Mouse (Mus musculus): ENCODE results near the gene Zfp184. TPM values are rescaled to one million over a fixed set of nuclear protein-coding genes. Genes with fewer than 3 reads are reported as not detected.

Gene Zfp184
- polyA plus RNA-seq, 1 experiment from 2014 or later = 24.8 TPM

- no peak; the same call in 1 of the 2 replicates for ATAC-seq
- no peaks in the 10 kb centered on the region for H3K36me3 ChIP-seq (ENCODE audit: control insufficient read depth, insufficient read depth)
- H3K27me3 ChIP-seq (replicated peaks; ENCODE audit: control insufficient read depth, insufficient read depth, low read length) = peaks cover 41% of the 10 kb centered on the region
- no peak overlapping the region for H3K27ac ChIP-seq (ENCODE audit: low read length)
- under 1% methylated on average over 38 of the region's 38 CpGs for WGBS
- peak overlapping the region; percentile 59 for H3K4me2 ChIP-seq (ENCODE audit: low read length)
- H3K4me3 ChIP-seq (replicated peaks; ENCODE audit: low read length) = peak overlapping the region; percentile 37
- no peaks in the 10 kb centered on the region for H3K9me3 ChIP-seq (ENCODE audit: control insufficient read depth, low read length)
- H3K4me1 ChIP-seq (replicated peaks; ENCODE audit: control insufficient read depth, insufficient read depth, low read length) = peaks cover 12% of the 10 kb centered on the region
- H3K9ac ChIP-seq (replicated peaks; ENCODE audit: low read depth, low read length) = no peak overlapping the region
Observed at GRCm38 (mm10) chr13:21918570-21919419, 26.1 kb upstream of the Zfp184 start.

GRCm38 (mm10) chr13:21919836-21920431, 25.0 kb upstream of the Zfp184 start:
- H3K36me3 ChIP-seq (ENCODE audit: control insufficient read depth, insufficient read depth) = no peaks in the 10 kb centered on the region
- ATAC-seq = no peak
- H3K4me1 ChIP-seq (replicated peaks; ENCODE audit: control insufficient read depth, insufficient read depth, low read length) = peaks cover 12% of the 10 kb centered on the region
- H3K4me2 ChIP-seq (ENCODE audit: low read length) = no peak overlapping the region
- no peaks in the 10 kb centered on the region for H3K9me3 ChIP-seq (ENCODE audit: control insufficient read depth, low read length)
- peaks cover 33% of the 10 kb centered on the region for H3K27me3 ChIP-seq (replicated peaks; ENCODE audit: control insufficient read depth, insufficient read depth, low read length)
- 6% methylated on average over 11 of the region's 11 CpGs for WGBS
- H3K9ac ChIP-seq (replicated peaks; ENCODE audit: low read depth, low read length) = no peak overlapping the region
- no peak overlapping the region for H3K27ac ChIP-seq (ENCODE audit: low read length)
- H3K4me3 ChIP-seq (replicated peaks; ENCODE audit: low read length) = no peak overlapping the region

GRCm38 (mm10) chr13:21920681-21921233, 24.1 kb upstream of the Zfp184 start:
- Histone ChIP-seq H3K27me3 (replicated peaks; ENCODE audit: control insufficient read depth, insufficient read depth, low read length) (peaks cover 28% of the 10 kb centered on the region), H3K4me2 (ENCODE audit: low read length) (no peak overlapping the region), H3K4me3 (replicated peaks; ENCODE audit: low read length) (no peak overlapping the region), H3K27ac (ENCODE audit: low read length) (no peak overlapping the region), H3K9ac (replicated peaks; ENCODE audit: low read depth, low read length) (no peak overlapping the region), H3K4me1 (replicated peaks; ENCODE audit: control insufficient read depth, insufficient read depth, low read length) (peaks cover 12% of the 10 kb centered on the region), H3K36me3 (ENCODE audit: control insufficient read depth, insufficient read depth) (no peaks in the 10 kb centered on the region), H3K9me3 (ENCODE audit: control insufficient read depth, low read length) (no peaks in the 10 kb centered on the region)
- no peak for ATAC-seq
- WGBS = 25% methylated on average over 8 of the region's 8 CpGs

DNA sequence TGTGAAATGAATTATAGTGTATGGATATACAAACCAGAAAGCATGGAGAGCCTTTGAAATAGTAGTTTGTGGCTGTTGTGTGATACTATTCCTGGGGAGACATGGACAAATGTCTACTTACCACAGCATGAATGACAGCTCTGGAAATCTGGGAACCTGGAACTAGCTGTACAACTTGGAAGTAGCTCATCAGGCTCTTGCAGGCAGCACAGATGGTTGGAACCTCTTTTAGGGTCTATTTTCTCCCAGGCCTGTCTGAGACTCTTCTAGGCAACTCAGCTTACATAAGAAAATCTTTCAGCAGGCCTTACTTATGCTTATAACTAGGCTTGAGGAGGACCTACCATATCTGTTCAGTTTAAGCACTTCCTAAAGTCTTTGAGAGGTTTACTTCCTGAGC, 21.5 kb upstream of the Zfp184 start:
- H3K36me3 ChIP-seq (ENCODE audit: control insufficient read depth, insufficient read depth) = no peaks in the 10 kb centered on the region
- H3K27ac ChIP-seq (ENCODE audit: low read length) = no peak overlapping the region
- ATAC-seq = no peak
- no peak overlapping the region for H3K9ac ChIP-seq (replicated peaks; ENCODE audit: low read depth, low read length)
- no peaks in the 10 kb centered on the region for H3K9me3 ChIP-seq (ENCODE audit: control insufficient read depth, low read length)
- no peak overlapping the region for H3K4me3 ChIP-seq (replicated peaks; ENCODE audit: low read length)
- H3K27me3 ChIP-seq (replicated peaks; ENCODE audit: control insufficient read depth, insufficient read depth, low read length) = peaks cover 12% of the 10 kb centered on the region
- no peak overlapping the region for H3K4me2 ChIP-seq (ENCODE audit: low read length)
- peaks cover 7% of the 10 kb centered on the region for H3K4me1 ChIP-seq (replicated peaks; ENCODE audit: control insufficient read depth, insufficient read depth, low read length)

DNA sequence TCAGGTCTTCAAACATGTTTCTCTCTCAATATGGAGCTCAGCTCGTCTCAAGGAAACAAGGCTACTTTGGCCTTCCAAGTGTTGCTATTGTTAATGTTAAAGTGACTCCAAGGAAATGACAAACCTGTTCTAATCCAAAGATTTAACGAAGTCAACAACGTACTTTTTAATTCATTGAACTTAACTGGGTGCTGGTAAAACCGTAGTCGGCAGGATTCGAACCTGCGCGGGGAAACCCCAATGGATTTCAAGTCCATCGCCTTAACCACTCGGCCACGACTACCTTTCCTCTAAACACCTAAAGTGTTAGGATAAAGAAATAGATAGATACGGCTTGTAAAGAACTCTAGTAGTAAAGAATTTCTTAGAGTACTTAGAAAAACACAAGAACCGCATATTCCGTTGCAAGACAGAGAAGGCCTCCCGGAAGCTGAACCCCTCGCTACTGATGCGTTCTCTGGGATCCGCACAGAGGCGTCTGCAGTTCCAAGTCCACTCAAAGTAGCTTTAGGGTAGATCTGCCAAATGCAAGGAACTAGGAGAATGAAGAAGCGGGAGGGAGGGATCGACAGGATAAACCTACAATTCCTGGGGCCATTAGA, 20.1 kb upstream of the Zfp184 start:
- no peak overlapping the region for H3K27ac ChIP-seq (ENCODE audit: low read length)
- no peaks in the 10 kb centered on the region for H3K4me1 ChIP-seq (replicated peaks; ENCODE audit: control insufficient read depth, insufficient read depth, low read length)
- no peaks in the 10 kb centered on the region for H3K9me3 ChIP-seq (ENCODE audit: control insufficient read depth, low read length)
- H3K27me3 ChIP-seq (replicated peaks; ENCODE audit: control insufficient read depth, insufficient read depth, low read length) = peaks cover 9% of the 10 kb centered on the region; the same call in 1 of the 2 replicates
- H3K4me3 ChIP-seq (replicated peaks; ENCODE audit: low read length) = no peak overlapping the region
- 6% methylated on average over 21 of the region's 21 CpGs for WGBS
- no peak overlapping the region for H3K4me2 ChIP-seq (ENCODE audit: low read length)
- H3K9ac ChIP-seq (replicated peaks; ENCODE audit: low read depth, low read length) = no peak overlapping the region
- ATAC-seq = no peak
- no peaks in the 10 kb centered on the region for H3K36me3 ChIP-seq (ENCODE audit: control insufficient read depth, insufficient read depth)

DNA sequence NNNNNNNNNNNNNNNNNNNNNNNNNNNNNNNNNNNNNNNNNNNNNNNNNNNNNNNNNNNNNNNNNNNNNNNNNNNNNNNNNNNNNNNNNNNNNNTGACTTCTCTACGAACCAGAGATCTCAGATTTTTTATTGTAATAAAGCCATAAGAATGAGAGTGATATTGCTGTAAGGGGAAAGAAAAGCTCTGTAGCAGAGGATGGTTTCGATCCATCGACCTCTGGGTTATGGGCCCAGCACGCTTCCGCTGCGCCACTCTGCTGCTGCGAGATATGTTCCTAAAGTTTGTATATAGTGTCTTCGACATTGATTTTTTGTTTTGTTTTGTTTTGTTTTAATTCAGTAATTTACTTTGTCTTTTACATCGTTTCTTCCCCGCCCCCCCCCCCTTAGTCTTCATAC, 13.9 kb upstream of the Zfp184 start:
- Histone ChIP-seq H3K36me3 (ENCODE audit: control insufficient read depth, insufficient read depth) (no peaks in the 10 kb centered on the region), H3K9ac (replicated peaks; ENCODE audit: low read depth, low read length) (no peak overlapping the region), H3K9me3 (ENCODE audit: control insufficient read depth, low read length) (no peaks in the 10 kb centered on the region), H3K4me2 (ENCODE audit: low read length) (no peak overlapping the region), H3K4me1 (replicated peaks; ENCODE audit: control insufficient read depth, insufficient read depth, low read length) (peaks cover 2% of the 10 kb centered on the region; the same call in 1 of the 2 replicates), H3K27ac (ENCODE audit: low read length) (no peak overlapping the region), H3K27me3 (replicated peaks; ENCODE audit: control insufficient read depth, insufficient read depth, low read length) (no peaks in the 10 kb centered on the region), H3K4me3 (replicated peaks; ENCODE audit: low read length) (no peak overlapping the region)
- ATAC-seq = no peak
- WGBS = 17% methylated on average over 10 of the region's 10 CpGs

GRCm38 (mm10) chr13:21931740-21932139, 13.2 kb upstream of the Zfp184 start:
- no peak for ATAC-seq
- H3K27ac ChIP-seq (ENCODE audit: low read length) = no peak overlapping the region
- H3K9me3 ChIP-seq (ENCODE audit: control insufficient read depth, low read length) = no peaks in the 10 kb centered on the region
- no peak overlapping the region for H3K4me3 ChIP-seq (replicated peaks; ENCODE audit: low read length)
- no peak overlapping the region for H3K4me2 ChIP-seq (ENCODE audit: low read length)
- no peak overlapping the region for H3K9ac ChIP-seq (replicated peaks; ENCODE audit: low read depth, low read length)
- WGBS = 64% methylated on average over 6 of the region's 6 CpGs
- no peaks in the 10 kb centered on the region for H3K36me3 ChIP-seq (ENCODE audit: control insufficient read depth, insufficient read depth)
- H3K27me3 ChIP-seq (replicated peaks; ENCODE audit: control insufficient read depth, insufficient read depth, low read length) = no peaks in the 10 kb centered on the region
- peaks cover 2% of the 10 kb centered on the region; the same call in 1 of the 2 replicates for H3K4me1 ChIP-seq (replicated peaks; ENCODE audit: control insufficient read depth, insufficient read depth, low read length)

GRCm38 (mm10) chr13:21933626-21934548, 11.0 kb upstream of the Zfp184 start:
- ATAC-seq = no peak
- 8% methylated on average over 28 of the region's 28 CpGs for WGBS

More at GRCm38 (mm10) chr13:21933626-21934548, 11.0 kb upstream of the Zfp184 start:
- no peak overlapping the region for H3K9ac ChIP-seq (replicated peaks; ENCODE audit: low read depth, low read length)
- no peak overlapping the region for H3K4me3 ChIP-seq (replicated peaks; ENCODE audit: low read length)
- H3K36me3 ChIP-seq (ENCODE audit: control insufficient read depth, insufficient read depth) = no peaks in the 10 kb centered on the region
- H3K27ac ChIP-seq (ENCODE audit: low read length) = no peak overlapping the region
- H3K4me1 ChIP-seq (replicated peaks; ENCODE audit: control insufficient read depth, insufficient read depth, low read length) = peaks cover 2% of the 10 kb centered on the region; the same call in 1 of the 2 replicates
- H3K4me2 ChIP-seq (ENCODE audit: low read length) = peak overlapping the region; percentile 25; the same call in 1 of the 2 replicates
- 0 out of 2 replicates have a peak, but pooled peaks cover 4% of the 10 kb centered on the region for H3K27me3 ChIP-seq (replicated peaks; ENCODE audit: control insufficient read depth, insufficient read depth, low read length)
- H3K9me3 ChIP-seq (ENCODE audit: control insufficient read depth, low read length) = no peaks in the 10 kb centered on the region

Data from forebrain, embryonic 16.5 days (tissue).